Mouse (Mus musculus): ENCODE measurements around the gene Tnip3.

Gene Tnip3

GRCm38 (mm10) chr6:65525192-65525591 is at the start of gene Tnip3:
Gene Tnip3, plus strand, starts transcription at chr6:65525313.
- peak; percentile 63 for DNase-seq (ENCODE audit: low read depth, low spot score)

GRCm38 (mm10) chr6:65498786-65499185 is 26.3 kb upstream of the Tnip3 start:
- DNase-seq (ENCODE audit: low read depth, low spot score), result no peak

GRCm38 (mm10) chr6:65510051-65510669 is 15.0 kb upstream of the Tnip3 start:
- DNase-seq (ENCODE audit: low read depth, low spot score), result peak; percentile 90

GRCm38 (mm10) chr6:65513813-65514212 is 11.3 kb upstream of the Tnip3 start:
- DNase-seq (ENCODE audit: low read depth, low spot score), result no peak

- DNase-seq (ENCODE audit: low read depth, low spot score), result peak; percentile 37
Observed at GRCm38 (mm10) chr6:65516759-65517158, 8.4 kb upstream of the Tnip3 start.

GRCm38 (mm10) chr6:65520821-65521220 is 4.3 kb upstream of the Tnip3 start:
- DNase-seq (ENCODE audit: low read depth, low spot score), result no peak

GRCm38 (mm10) chr6:65527892-65528291 is 2.8 kb downstream of the Tnip3 start:
- peak; percentile 31 for DNase-seq (ENCODE audit: low read depth, low spot score)

GRCm38 (mm10) chr6:65531232-65531848 is 6.2 kb downstream of the Tnip3 start:
- DNase-seq (ENCODE audit: low read depth, low spot score), result no peak

GRCm38 (mm10) chr6:65533687-65534086 is 8.6 kb downstream of the Tnip3 start:
- DNase-seq (ENCODE audit: low read depth, low spot score), result no peak

GRCm38 (mm10) chr6:65537327-65537884 is 12.3 kb downstream of the Tnip3 start:
- peak; percentile 38 for DNase-seq (ENCODE audit: low read depth, low spot score)

- DNase-seq (ENCODE audit: low read depth, low spot score), result peak; percentile 30
Observed at GRCm38 (mm10) chr6:65538022-65538652, 13.0 kb downstream of the Tnip3 start.

GRCm38 (mm10) chr6:65538921-65539320 is 13.8 kb downstream of the Tnip3 start:
- peak; percentile 21 for DNase-seq (ENCODE audit: low read depth, low spot score)

- DNase-seq (ENCODE audit: low read depth, low spot score), result no peak
Observed at GRCm38 (mm10) chr6:65540138-65540537, 15.0 kb downstream of the Tnip3 start.

GRCm38 (mm10) chr6:65541094-65541493 is 16.0 kb downstream of the Tnip3 start:
- DNase-seq (ENCODE audit: low read depth, low spot score), result no peak

GRCm38 (mm10) chr6:65542391-65542790 is 17.3 kb downstream of the Tnip3 start:
- DNase-seq (ENCODE audit: low read depth, low spot score), result no peak

- DNase-seq (ENCODE audit: low read depth, low spot score), result no peak
Observed at GRCm38 (mm10) chr6:65542913-65543312, 17.8 kb downstream of the Tnip3 start.

GRCm38 (mm10) chr6:65563887-65564656 is 39.0 kb downstream of the Tnip3 start:
- DNase-seq (ENCODE audit: low read depth, low spot score), result peak; percentile 38

- peak; percentile 43 for DNase-seq (ENCODE audit: low read depth, low spot score)
Observed at GRCm38 (mm10) chr6:65564657-65565039, 39.5 kb downstream of the Tnip3 start.

- DNase-seq (ENCODE audit: low read depth, low spot score), result peak; percentile 88
Observed at GRCm38 (mm10) chr6:65569741-65570140, 44.6 kb downstream of the Tnip3 start.

- DNase-seq (ENCODE audit: low read depth, low spot score), result peak; percentile 40
Observed at GRCm38 (mm10) chr6:65578151-65578973, 53.2 kb downstream of the Tnip3 start.

GRCm38 (mm10) chr6:65583029-65583428 is 57.9 kb downstream of the Tnip3 start:
- DNase-seq (ENCODE audit: low read depth, low spot score), result no peak

Data from CD4-positive, CD25-positive, alpha-beta regulatory T cell, adult 2 months (primary cell).